Mouse (Mus musculus) ES-E14 (cell line): ENCODE results near the gene Cfap97d1.

Experiments
- CHD2 ChIP-seq: IDR thresholded peaks from 2 replicates; pipeline ENCODE4 v1.6.1; 2014; ENCODE audit warnings: mild to moderate bottlenecking, low read depth, low read length, inconsistent platforms
- ZC3H11A ChIP-seq: IDR thresholded peaks from 2 replicates; pipeline ENCODE4 v1.6.1; 2012; ENCODE audit warnings: low read depth, mild to moderate bottlenecking, inconsistent platforms, low read length, borderline replicate concordance

DNA sequence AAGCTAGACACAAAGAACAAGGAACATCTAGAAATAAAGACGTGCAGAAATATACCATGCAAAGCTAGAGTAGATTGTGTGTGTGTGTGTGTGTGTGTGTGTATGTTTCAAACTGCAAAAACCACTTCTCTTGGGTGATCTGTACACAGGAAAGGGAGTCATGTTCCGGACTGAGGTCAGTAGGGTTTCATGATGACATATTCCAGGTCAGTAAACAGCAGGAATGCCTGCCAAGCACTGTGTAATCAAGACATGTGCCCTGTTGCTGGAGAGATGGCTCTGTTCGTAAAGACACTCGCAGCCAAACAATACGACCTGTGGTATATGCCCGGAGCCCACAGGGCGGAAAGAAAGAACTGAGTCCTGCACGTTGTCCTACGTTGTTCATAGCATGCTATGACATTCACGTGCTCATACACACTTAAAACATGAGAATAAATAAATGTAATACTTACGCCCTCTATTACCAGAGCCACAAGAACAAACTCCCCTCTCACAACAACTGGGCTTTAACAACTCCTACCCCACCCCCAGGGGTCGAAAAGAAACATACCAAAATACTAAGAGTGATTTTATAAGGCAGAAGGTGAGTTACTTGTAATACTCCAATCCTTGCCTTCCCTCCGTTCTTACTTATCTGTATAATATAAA lies 55.5 kb downstream of the Cfap97d1 start:
- TF ChIP-seq CHD2 = no peak
- no peak for TF ChIP-seq ZC3H11A
